Mouse (Mus musculus) midbrain, postnatal 0 days (tissue): ENCODE measurements at regions not wholly inside any gene's neighbourhood (a gene's known extent, or its start where the extent isn't known, plus 50 kb on each side); places are given as distances from the start of the nearest gene placed in this dataset.

ENCODE experiments used
- ATAC-seq: fragments of 200-750 bp; cut with Nextera tagmentation; 2 replicates; pipeline ENCODE4 v1.8.0; 2017; ENCODE audit warnings: moderate number of reproducible peaks, mild to moderate bottlenecking, moderate TSS enrichment, moderate library complexity; ENCODE audit not compliant: low FRiP score
- DNase-seq: peaks from one replicate; pipeline ENCODE4 v3.0.0-alpha.2; 2015; ENCODE audit warnings: low spot score
- H3K27ac ChIP-seq: fragments of 300-500 bp; sonication (generic); 2 replicates; pipeline ENCODE4 v1.5.1; 2014; ENCODE audit warnings: low read depth, mild to moderate bottlenecking, low read length, mixed read lengths
- H3K27me3 ChIP-seq: fragments of 300-500 bp; sonication (generic); 2 replicates; pipeline ENCODE4 v1.6.1; 2014; ENCODE audit warnings: low read length, control low read depth, mixed read lengths; ENCODE audit not compliant: insufficient read depth
- H3K36me3 ChIP-seq: fragments of 300-500 bp; sonication (generic); 2 replicates; pipeline ENCODE4 v1.6.1; 2014; ENCODE audit warnings: low read length, control low read depth, mixed read lengths; ENCODE audit not compliant: insufficient read depth
- H3K4me1 ChIP-seq: fragments of 300-500 bp; sonication (generic); 2 replicates; pipeline ENCODE4 v1.6.1; 2014; ENCODE audit warnings: mild to moderate bottlenecking, control low read depth, antibody characterized with exemption, low read length, mixed read lengths; ENCODE audit not compliant: insufficient read depth
- H3K4me2 ChIP-seq: fragments of 300-500 bp; sonication (generic); 2 replicates; pipeline ENCODE4 v1.6.1; 2014; ENCODE audit warnings: low read depth, mild to moderate bottlenecking, low read length, mixed read lengths; ENCODE audit not compliant: poor library complexity, severe bottlenecking
- H3K4me3 ChIP-seq: fragments of 300-500 bp; sonication (generic); 2 replicates; pipeline ENCODE4 v1.5.1; 2014; ENCODE audit warnings: low read depth, mild to moderate bottlenecking, low read length, moderate library complexity
- H3K9ac ChIP-seq: fragments of 300-500 bp; sonication (generic); replicated peaks from 2 replicates; pipeline ENCODE4 v1.6.1; 2014; ENCODE audit warnings: mild to moderate bottlenecking, low read length, moderate library complexity, mixed read lengths; ENCODE audit not compliant: poor library complexity, severe bottlenecking
- H3K9me3 ChIP-seq: fragments of 300-500 bp; sonication (generic); 2 replicates; pipeline ENCODE4 v1.6.1; 2016; ENCODE audit warnings: low read length, control low read depth
- CTCF ChIP-seq: IDR thresholded peaks from 2 replicates; pipeline ENCODE4 v1.5.1; 2016; ENCODE audit warnings: antibody characterized with exemption, mild to moderate bottlenecking
- WGBS: fragments of 180-500 bp; shearing (Covaris S2); extraction: QIAGEN DNeasy Blood & Tissue Kit; methylation state at CpG from one replicate; pipeline ENCODE4 v1.1.7; 2014; 5-methylcytosine and 5-hydroxymethylcytosine counted together

DNA sequence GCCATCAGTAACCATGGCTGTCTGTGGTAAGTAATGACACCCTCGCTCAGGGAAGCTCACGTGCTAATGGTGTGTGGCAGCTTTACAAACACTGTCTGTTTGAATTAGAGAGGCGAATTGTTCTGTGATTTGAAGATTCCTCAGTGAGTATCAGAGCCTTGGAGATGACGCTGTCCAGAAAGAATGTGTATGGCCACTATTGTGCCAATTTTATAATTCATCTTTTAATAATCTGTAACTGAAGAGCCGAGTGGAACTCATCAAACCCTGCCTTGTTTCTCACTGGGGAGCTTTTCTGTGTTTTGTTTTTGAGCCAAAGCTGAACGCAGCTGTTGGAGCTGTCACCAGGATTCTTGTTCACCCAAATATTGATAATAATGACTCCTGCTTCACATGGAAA, 171.7 kb downstream of the Dact1 start:
- H3K9ac ChIP-seq: no peak overlapping the region
- WGBS: 45% methylated on average over 6 of the region's 6 CpGs
- no peak for TF ChIP-seq CTCF
- no peak overlapping the region for H3K27ac ChIP-seq
- H3K4me1 ChIP-seq: peaks cover 9% of the 10 kb centered on the region; the same call in 1 of the 2 replicates
- no peaks in the 10 kb centered on the region for H3K27me3 ChIP-seq
- DNase-seq: peak; percentile 59
- no peaks in the 10 kb centered on the region for H3K9me3 ChIP-seq
- no peak overlapping the region for H3K4me2 ChIP-seq
- no peak overlapping the region for H3K4me3 ChIP-seq
- no peak for ATAC-seq
- H3K36me3 ChIP-seq: no peaks in the 10 kb centered on the region

DNA sequence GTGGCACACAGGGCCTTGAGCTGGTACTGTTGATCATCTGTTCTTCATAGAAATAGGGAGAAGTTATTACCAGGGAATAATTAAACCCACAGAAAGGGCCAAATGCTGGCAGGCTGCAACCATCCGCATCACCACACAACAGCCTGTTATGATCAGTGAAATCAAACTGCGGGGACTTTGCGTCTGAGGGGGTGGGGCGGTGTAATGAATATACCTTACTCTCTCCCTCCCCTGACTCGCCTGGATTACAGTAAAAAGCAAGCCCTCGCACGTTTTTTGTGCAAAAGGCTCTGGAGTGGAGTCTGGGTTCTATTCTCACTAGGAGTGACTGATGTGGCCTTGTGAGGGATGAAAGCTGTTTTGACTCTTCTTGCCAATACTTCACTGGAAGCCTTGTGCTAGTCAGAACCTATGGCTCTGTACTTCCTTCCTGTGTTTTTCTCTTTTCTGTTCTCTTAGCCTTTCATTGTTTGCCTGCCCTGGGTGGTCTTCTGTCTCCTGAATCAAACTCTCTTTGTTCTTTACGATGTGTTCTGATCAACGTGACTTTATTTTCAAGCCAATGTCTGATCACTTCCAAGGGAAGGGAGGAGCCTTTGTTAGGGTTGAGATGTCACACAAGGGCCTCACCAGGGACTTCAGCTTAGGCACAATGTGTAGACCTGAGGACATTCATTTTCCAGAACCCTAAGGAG, 172.4 kb downstream of the Dact1 start:
- 52% methylated on average over 9 of the region's 9 CpGs for WGBS
- peak; percentile 58 for DNase-seq
- TF ChIP-seq CTCF: no peak
- H3K27ac ChIP-seq: no peak overlapping the region
- H3K9me3 ChIP-seq: no peaks in the 10 kb centered on the region
- H3K4me3 ChIP-seq: no peak overlapping the region
- no peak overlapping the region for H3K9ac ChIP-seq
- peaks cover 9% of the 10 kb centered on the region; the same call in 1 of the 2 replicates for H3K4me1 ChIP-seq
- no peaks in the 10 kb centered on the region for H3K36me3 ChIP-seq
- H3K4me2 ChIP-seq: no peak overlapping the region
- ATAC-seq: no peak
- H3K27me3 ChIP-seq: no peaks in the 10 kb centered on the region

DNA sequence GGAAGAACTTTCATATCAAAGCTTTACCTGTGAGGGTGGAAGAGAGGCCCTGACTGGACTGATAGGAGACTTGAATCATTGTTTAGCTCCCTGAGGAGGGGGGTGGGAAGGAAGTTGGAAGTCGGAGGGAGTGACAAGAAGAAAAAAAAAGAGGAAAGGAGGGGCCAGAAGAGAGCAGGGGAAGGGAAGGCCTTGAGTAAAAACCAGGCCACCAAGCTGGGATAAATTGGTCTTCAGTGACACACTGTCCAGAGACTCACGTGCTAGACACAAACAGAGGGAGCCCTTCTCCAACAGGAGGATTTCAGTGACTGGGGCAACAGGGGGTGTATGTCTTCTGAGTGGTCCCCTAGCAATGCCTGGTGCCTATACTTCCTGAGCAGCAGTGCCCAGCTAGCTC, 172.9 kb downstream of the Dact1 start:
- no peak for TF ChIP-seq CTCF
- WGBS: 41% methylated on average over 2 of the region's 2 CpGs
- H3K4me1 ChIP-seq: peaks cover 11% of the 10 kb centered on the region
- H3K27me3 ChIP-seq: no peaks in the 10 kb centered on the region
- H3K4me2 ChIP-seq: no peak overlapping the region
- no peak overlapping the region for H3K4me3 ChIP-seq
- ATAC-seq: no peak
- no peaks in the 10 kb centered on the region for H3K36me3 ChIP-seq
- H3K9ac ChIP-seq: no peak overlapping the region
- H3K9me3 ChIP-seq: no peaks in the 10 kb centered on the region
- no peak for DNase-seq
- no peak overlapping the region for H3K27ac ChIP-seq

GRCm38 (mm10) chr12:71483536-71484165, 174.0 kb downstream of the Dact1 start:
- DNase-seq: no peak
- TF ChIP-seq CTCF: no peak
- Histone ChIP-seq H3K9ac (no peak overlapping the region), H3K36me3 (no peaks in the 10 kb centered on the region), H3K4me2 (no peak overlapping the region), H3K4me1 (peaks cover 15% of the 10 kb centered on the region), H3K9me3 (no peaks in the 10 kb centered on the region), H3K4me3 (no peak overlapping the region), H3K27me3 (no peaks in the 10 kb centered on the region), H3K27ac (no peak overlapping the region)
- 83% methylated on average over 7 of the region's 7 CpGs for WGBS
- no peak for ATAC-seq

DNA sequence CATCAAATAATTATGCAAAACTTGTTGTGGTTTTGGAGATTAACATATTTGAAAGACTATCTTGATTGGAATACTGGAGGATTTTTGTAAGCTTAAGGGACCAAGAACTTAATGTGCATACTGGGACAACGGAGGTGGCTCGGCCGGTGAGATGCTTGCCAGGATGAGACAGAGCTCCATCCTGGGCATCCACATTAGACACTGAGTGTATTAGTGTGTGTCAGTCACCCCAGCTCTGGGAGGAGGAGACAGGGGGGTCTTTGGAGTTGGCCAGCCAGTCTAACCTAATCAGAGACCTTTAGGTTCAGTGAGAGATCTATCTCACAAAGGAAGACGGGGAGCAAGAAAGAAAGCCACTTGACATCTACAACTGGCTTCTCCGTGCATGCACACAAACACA, 174.6 kb downstream of the Dact1 start:
- no peak for ATAC-seq
- no peak for DNase-seq

DNA sequence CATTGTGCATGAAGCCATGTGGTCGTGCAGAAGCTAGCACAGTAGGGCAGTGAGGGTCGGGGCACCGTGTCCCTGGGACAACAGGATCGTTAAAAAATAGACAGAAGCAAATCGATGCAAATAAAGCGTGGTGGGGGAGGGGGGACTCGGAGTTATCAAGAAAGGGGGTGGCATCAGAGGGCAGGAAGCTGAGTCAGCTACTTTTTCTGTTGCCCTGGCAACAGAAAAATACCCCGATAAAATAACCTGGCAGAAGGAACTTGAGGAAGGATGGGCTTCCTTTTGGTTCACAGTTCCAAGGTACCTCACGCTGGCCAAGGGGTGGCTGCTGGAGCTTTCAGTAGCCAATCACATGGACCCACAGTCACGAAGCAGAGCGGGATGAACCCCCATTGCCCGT, 176.4 kb downstream of the Dact1 start:
- 76% methylated on average over 12 of the region's 12 CpGs for WGBS
- ATAC-seq (no peak), DNase-seq (no peak)
- H3K27me3 ChIP-seq: no peaks in the 10 kb centered on the region
- H3K4me2 ChIP-seq: no peak overlapping the region
- H3K9me3 ChIP-seq: no peaks in the 10 kb centered on the region
- H3K27ac ChIP-seq: no peak overlapping the region
- H3K9ac ChIP-seq: no peak overlapping the region
- no peak for TF ChIP-seq CTCF
- peaks cover 11% of the 10 kb centered on the region for H3K4me1 ChIP-seq
- H3K4me3 ChIP-seq: no peak overlapping the region
- no peaks in the 10 kb centered on the region for H3K36me3 ChIP-seq

More for the DNA sequence above, 174.6 kb downstream of the Dact1 start:
- no peak overlapping the region for H3K9ac ChIP-seq
- no peak for TF ChIP-seq CTCF
- no peak overlapping the region for H3K4me3 ChIP-seq
- no peak overlapping the region for H3K4me2 ChIP-seq
- H3K9me3 ChIP-seq: no peaks in the 10 kb centered on the region
- WGBS: 96% methylated on average over 5 of the region's 5 CpGs
- H3K36me3 ChIP-seq: no peaks in the 10 kb centered on the region
- H3K27me3 ChIP-seq: no peaks in the 10 kb centered on the region
- no peak overlapping the region for H3K27ac ChIP-seq
- H3K4me1 ChIP-seq: peaks cover 15% of the 10 kb centered on the region
